Mouse (Mus musculus): ENCODE data around the gene Mapk3. TPM values are rescaled to one million over a fixed set of nuclear protein-coding genes. Genes with fewer than 3 reads are reported as not detected.
A peak's percentile ranks its signal among the peaks of the same experiment; 100 is the strongest.

Mapk3 gene
- total and polyA plus RNA-seq, 3 experiments = 22.4 to 48.5 (median 25.3) TPM

DNA sequence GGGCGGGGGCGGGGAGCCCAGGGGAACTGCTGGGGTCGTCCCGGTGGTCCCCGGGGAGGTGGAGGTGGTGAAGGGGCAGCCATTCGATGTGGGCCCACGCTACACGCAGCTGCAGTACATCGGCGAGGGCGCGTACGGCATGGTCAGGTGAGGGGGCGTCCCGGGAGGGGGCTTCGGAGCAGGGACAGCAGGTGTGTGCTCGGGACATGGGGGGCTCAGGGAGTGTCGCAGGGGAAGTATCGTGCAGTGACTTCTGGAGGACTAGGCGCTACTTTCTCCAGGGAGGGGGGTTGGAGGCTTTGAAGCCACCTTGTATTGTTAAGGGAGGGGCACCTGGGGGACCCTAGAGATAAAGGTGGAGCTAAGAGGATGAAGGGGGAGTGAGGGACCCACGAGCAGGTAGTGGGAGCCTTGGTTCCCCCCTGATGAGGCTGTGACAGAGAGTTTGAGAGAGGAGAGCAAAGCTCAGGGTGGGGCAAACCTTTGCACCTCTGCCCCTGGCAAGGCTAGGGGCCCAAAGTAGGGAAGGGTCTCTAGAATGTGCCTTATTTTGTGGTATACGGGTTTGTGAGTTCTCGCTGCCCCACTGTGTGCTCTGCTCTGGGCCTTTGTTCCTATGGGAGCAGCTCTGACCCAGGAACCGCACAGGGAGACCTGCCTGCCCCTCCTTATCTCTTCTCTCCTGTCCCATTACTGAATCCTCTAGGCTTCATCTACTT, 430 bp downstream of the Mapk3 start:
- Histone ChIP-seq H3K9ac (ENCODE audit: insufficient read depth, low read depth) (peak overlapping the region; percentile 50), H3K27me3 (replicated peaks) (no peaks in the 10 kb centered on the region), H3K4me2 (ENCODE audit: insufficient read depth, low read depth, poor library complexity, severe bottlenecking) (peak overlapping the region; percentile 88), H3K79me2 (replicated peaks; ENCODE audit: control insufficient read depth, extremely low read depth, insufficient read depth, poor library complexity, severe bottlenecking) (no peaks in the 10 kb centered on the region), H3K27ac (ENCODE audit: insufficient read depth, low read depth) (no peak overlapping the region; the same call in 1 of the 2 replicates), H3K9me3 (replicated peaks; ENCODE audit: low read length) (no peaks in the 10 kb centered on the region), H3K4me3 (replicated peaks in 1 of 3; ENCODE audit: low read depth in 2 of 3, low read length in 2 of 3, poor library complexity in 1 of 3) (peak overlapping the region; percentile 71 to 77 (median 75)), H3K4me1 (ENCODE audit: control insufficient read depth in 1 of 2, insufficient read depth in 2 of 2) (peaks cover 8 to 49% of the 10 kb centered on the region in 2 experiments), H3K36me3 (replicated peaks in 1 of 2; ENCODE audit: control insufficient read depth in 1 of 2, insufficient read depth in 1 of 2, low read length in 1 of 2) (peaks cover 15 to 31% of the 10 kb centered on the region in 2 experiments)
- no peak for DNase-seq (ENCODE audit: extremely low read depth)
- no peak for TF ChIP-seq MYC (IDR thresholded peaks at IDR 0.05; ENCODE audit: low read depth, low read length)
- no peak for TF ChIP-seq GABPA (IDR thresholded peaks at IDR 0.05; ENCODE audit: insufficient replicate concordance, low read depth, low read length)
- peak; percentile 26; the same call in 1 of the 2 replicates for TF ChIP-seq BHLHE40 (IDR thresholded peaks at IDR 0.05; ENCODE audit: low read depth, low read length)
- TF ChIP-seq E2F4 (IDR thresholded peaks at IDR 0.05; ENCODE audit: insufficient replicate concordance, low read depth, low read length) = no peak
- TF ChIP-seq NELFE (IDR thresholded peaks at IDR 0.05; ENCODE audit: low read depth, low read length) = no peak
- no peak for TF ChIP-seq MEF2A (IDR thresholded peaks at IDR 0.05; ENCODE audit: borderline replicate concordance, low read depth, low read length)
- TF ChIP-seq SMC3 (IDR thresholded peaks at IDR 0.05; ENCODE audit: low read depth, low read length) = no peak
- TF ChIP-seq TCF12 (IDR thresholded peaks at IDR 0.05; ENCODE audit: low read depth, low read length) = peak; percentile 39; the same call in 1 of the 2 replicates
- no peak for TF ChIP-seq POLR2A (IDR thresholded peaks at IDR 0.05; ENCODE audit: low read depth, low read length)
- TF ChIP-seq MXI1 (IDR thresholded peaks at IDR 0.05; ENCODE audit: low read depth, low read length) = peak; percentile 20; the same call in 1 of the 2 replicates
- no peak for TF ChIP-seq USF2 (conservative IDR thresholded peaks at IDR 0.05; ENCODE audit: low read depth, low read length)
- no peak for TF ChIP-seq CHD2 (IDR thresholded peaks at IDR 0.05; ENCODE audit: low read length)
- no peak for TF ChIP-seq ELF1 (IDR thresholded peaks at IDR 0.05; ENCODE audit: low read depth, low read length)
- no peak for TF ChIP-seq KAT2A (IDR thresholded peaks at IDR 0.05; ENCODE audit: insufficient replicate concordance, low read length)
- TF ChIP-seq PAX5 (IDR thresholded peaks at IDR 0.05; ENCODE audit: low read length) = no peak
- no peak for TF ChIP-seq RCOR1 (conservative IDR thresholded peaks at IDR 0.05; ENCODE audit: low read depth, low read length)
- no peak for TF ChIP-seq ETS1 (conservative IDR thresholded peaks at IDR 0.05; ENCODE audit: low read depth, low read length)
- no peak for TF ChIP-seq JUND (conservative IDR thresholded peaks at IDR 0.05; ENCODE audit: low read depth, low read length)
- no peak for TF ChIP-seq EP300 (IDR thresholded peaks at IDR 0.05; ENCODE audit: low read length)
- in situ Hi-C loops (cut with MboI; ENCODE audit: low pct_ligation_motif_present, low pct_unique_long_range_greater_than_20kb, low sequenced_read_pairs) = no loop called here
- dilution Hi-C loops (cut with MboI; ENCODE audit: extremely low pct_ligation_motif_present, extremely low pct_unique_long_range_greater_than_20kb, low sequenced_read_pairs) = no loop called here

DNA sequence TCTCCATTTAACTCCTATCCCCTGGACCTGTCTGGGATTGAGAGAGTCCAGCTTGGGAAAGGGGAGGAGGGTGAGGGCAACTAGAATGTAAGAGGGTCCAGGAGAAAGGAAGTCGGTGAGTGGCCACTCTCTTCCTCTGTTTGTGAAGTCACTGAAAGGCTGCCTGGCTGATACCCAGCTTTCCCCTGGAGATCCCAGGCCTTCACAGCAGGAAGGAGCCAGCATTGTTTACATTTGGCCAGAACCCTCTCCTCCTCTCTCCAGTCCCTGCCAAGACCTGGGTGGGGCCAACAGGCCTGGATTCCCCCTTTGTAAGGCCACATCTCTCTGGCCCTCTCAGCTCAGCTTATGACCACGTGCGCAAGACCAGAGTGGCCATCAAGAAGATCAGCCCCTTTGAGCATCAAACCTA, 996 bp downstream of the Mapk3 start:
- H3K4me3 ChIP-seq (replicated peaks in 1 of 3; ENCODE audit: low read depth in 2 of 3, low read length in 2 of 3, poor library complexity in 1 of 3) = peak overlapping the region; percentile 71 to 77 (median 75)
- in situ Hi-C loops (cut with MboI; ENCODE audit: low pct_ligation_motif_present, low pct_unique_long_range_greater_than_20kb, low sequenced_read_pairs) (no loop called here), dilution Hi-C loops (cut with MboI; ENCODE audit: extremely low pct_ligation_motif_present, extremely low pct_unique_long_range_greater_than_20kb, low sequenced_read_pairs) (no loop called here)
- DNase-seq (ENCODE audit: extremely low read depth) = no peak
- H3K9ac ChIP-seq (ENCODE audit: insufficient read depth, low read depth) = peak overlapping the region; percentile 50; the same call in 1 of the 2 replicates
- H3K4me2 ChIP-seq (ENCODE audit: insufficient read depth, low read depth, poor library complexity, severe bottlenecking) = peak overlapping the region; percentile 88; the same call in 1 of the 2 replicates
- H3K27me3 ChIP-seq (replicated peaks) = no peaks in the 10 kb centered on the region
- H3K36me3 ChIP-seq (replicated peaks in 1 of 2; ENCODE audit: control insufficient read depth in 1 of 2, insufficient read depth in 1 of 2, low read length in 1 of 2) = peaks cover 21 to 36% of the 10 kb centered on the region in 2 experiments
- H3K4me1 ChIP-seq (ENCODE audit: control insufficient read depth in 1 of 2, insufficient read depth in 2 of 2) = peaks cover 8 to 44% of the 10 kb centered on the region in 2 experiments
- H3K79me2 ChIP-seq (replicated peaks; ENCODE audit: control insufficient read depth, extremely low read depth, insufficient read depth, poor library complexity, severe bottlenecking) = no peaks in the 10 kb centered on the region
- no peak for TF ChIP-seq JUND (conservative IDR thresholded peaks at IDR 0.05; ENCODE audit: low read depth, low read length)
- no peak for TF ChIP-seq MAFK (IDR thresholded peaks at IDR 0.05; ENCODE audit: insufficient replicate concordance, low read length)
- no peak for TF ChIP-seq UBTF (IDR thresholded peaks at IDR 0.05; ENCODE audit: low read depth, low read length)
- TF ChIP-seq ZKSCAN1 (IDR thresholded peaks at IDR 0.05; ENCODE audit: borderline replicate concordance, low read depth, low read length) = no peak
- TF ChIP-seq JUN (IDR thresholded peaks at IDR 0.05; ENCODE audit: insufficient read depth, low read depth, low read length) = no peak
- TF ChIP-seq POLR2A (IDR thresholded peaks at IDR 0.05; ENCODE audit: low read depth, low read length) = no peak
- TF ChIP-seq KAT2A (IDR thresholded peaks at IDR 0.05; ENCODE audit: insufficient replicate concordance, low read length) = no peak
- no peak for TF ChIP-seq RCOR1 (conservative IDR thresholded peaks at IDR 0.05; ENCODE audit: low read depth, low read length)
- no peak for TF ChIP-seq USF2 (conservative IDR thresholded peaks at IDR 0.05; ENCODE audit: low read depth, low read length)
- no peak for TF ChIP-seq MXI1 (IDR thresholded peaks at IDR 0.05; ENCODE audit: low read depth, low read length)
- no peak for TF ChIP-seq TCF12 (IDR thresholded peaks at IDR 0.05; ENCODE audit: low read depth, low read length)
- H3K27ac ChIP-seq (ENCODE audit: insufficient read depth, low read depth) = no peak overlapping the region
- H3K9me3 ChIP-seq (replicated peaks; ENCODE audit: low read length) = no peaks in the 10 kb centered on the region
